ENCODE assay signal across 9 mouse cellular contexts in genomic region chr8:89663859-89664258, GRCm38 (mm10).
DNase-seq lines count a peak whose midpoint lies in the region; ATAC-seq lines count a peak whose summit lies in the region.
"Had no signal": no experiment of that assay in that cellular context is flagged by ENCODE, and none has a peak within 500 bp of the region (broad histone marks: within the 10 kb centered on the region; RNA-seq: fewer than 3 reads in every experiment).

No protein-coding gene starts in this region.

- peak; percentile 95 for ATAC-seq in granulocyte monocyte progenitor cell, adult 5-6 weeks (replicated peaks; ENCODE audit: poor library complexity, severe bottlenecking)
- peak; percentile 95 for ATAC-seq in megakaryocyte progenitor cell, adult 5-6 weeks (replicated peaks; ENCODE audit: poor library complexity)
- no peak for ATAC-seq in monocyte, adult 5-6 weeks (replicated peaks; ENCODE audit: insufficient number of reproducible peaks, low FRiP score, low TSS enrichment, poor library complexity, severe bottlenecking)

- DNase-seq in ovary, postnatal 36 days (ENCODE audit: low spot score): peak; percentile 10
- no peak for DNase-seq in ovary, postnatal 14 days (ENCODE audit: low spot score)
- DNase-seq in kidney, postnatal 25 days: peak; percentile 9 to 49
- DNase-seq in cerebellum, adult 11 months: no peak
- DNase-seq in testis, postnatal 10 days (ENCODE audit: low spot score): no peak
- DNase-seq: cerebellum, postnatal 25 days had no signal

Comparison
In these comparisons a context has a peak if more than half of its experiments do, and no peak if none do; other contexts are left out.
1. DNase-seq: peak in ovary, postnatal 36 days (single experiment) and kidney, postnatal 25 days (2 of 2); none in ovary, postnatal 14 days (single experiment), cerebellum, adult 11 months (single experiment) and testis, postnatal 10 days (single experiment).